ENCODE assay signal across 12 mouse cellular contexts in genomic region chr11:97829913-97830476, GRCm38 (mm10). TPM values are rescaled to one million over a fixed set of nuclear protein-coding genes. Genes with fewer than 3 reads are reported as not detected.
A peak's percentile ranks its signal among the peaks of the same experiment; 100 is the strongest.
DNase-seq lines count a peak whose midpoint lies in the region; ATAC-seq and TF ChIP-seq lines count a peak whose summit lies in the region.
"Had no signal": no experiment of that assay in that cellular context is flagged by ENCODE, and none has a peak within 500 bp of the region (broad histone marks: within the 10 kb centered on the region; RNA-seq: fewer than 3 reads in every experiment).

No protein-coding gene starts in this region.

- H3K4me2 ChIP-seq in kidney, embryonic 15.5 days, result no peak overlapping the region
- no peak overlapping the region for H3K4me2 ChIP-seq in forebrain, embryonic 12.5 days
- H3K4me2 ChIP-seq: hindbrain, embryonic 12.5 days; midbrain, embryonic 15.5 days had no signal

- no peak for TF ChIP-seq POLR2A in kidney, adult 2 months (IDR thresholded peaks at IDR 0.05; ENCODE audit: low read depth, low read length)

- DNase-seq in kidney, adult 2 months, result peak; percentile 40
- DNase-seq in CD4-positive helper T cell, adult 2 months (ENCODE audit: low read depth, low spot score), result peak; percentile 53
- DNase-seq in right cerebral cortex, adult 2 months (ENCODE audit: low spot score in 2 of 2), result no peak
- no peak for DNase-seq in heart, postnatal 14 days
- DNase-seq: cerebellum, adult 8-10 months had no signal

- intact Hi-C loops in heart, postnatal 14 days (cut with DNase I), result no loop called here

- H3K9me3 ChIP-seq in kidney, embryonic 15.5 days (replicated peaks), result no peaks in the 10 kb centered on the region
- no peaks in the 10 kb centered on the region for H3K9me3 ChIP-seq in forebrain, embryonic 12.5 days
- H3K9me3 ChIP-seq: hindbrain, embryonic 12.5 days; midbrain, embryonic 15.5 days had no signal

- peaks cover 12% of the 10 kb centered on the region; the same call in 1 of the 2 replicates for H3K4me1 ChIP-seq in kidney, adult 2 months (ENCODE audit: control insufficient read depth, insufficient read depth, low read length)
- peaks cover 29% of the 10 kb centered on the region for H3K4me1 ChIP-seq in kidney, embryonic 15.5 days
- no peaks in the 10 kb centered on the region; the same call in 1 of the 2 replicates for H3K4me1 ChIP-seq in forebrain, embryonic 12.5 days
- H3K4me1 ChIP-seq: hindbrain, embryonic 12.5 days; midbrain, embryonic 15.5 days had no signal

- no peaks in the 10 kb centered on the region for H3K27me3 ChIP-seq in kidney, adult 2 months (replicated peaks; ENCODE audit: control insufficient read depth, insufficient read depth, low read length)
- no peaks in the 10 kb centered on the region for H3K27me3 ChIP-seq in kidney, embryonic 15.5 days
- no peaks in the 10 kb centered on the region for H3K27me3 ChIP-seq in forebrain, embryonic 12.5 days
- H3K27me3 ChIP-seq: hindbrain, embryonic 12.5 days; midbrain, embryonic 15.5 days had no signal

- ATAC-seq in kidney, embryonic 15.5 days (replicated peaks; ENCODE audit: low FRiP score), result no peak
- ATAC-seq in activated CD4-positive, CD25-positive, alpha-beta regulatory T cell, adult 4 months, result peak; percentile 28
- peak; percentile 84 for ATAC-seq in megakaryocyte, adult 5-6 weeks (ENCODE audit: poor library complexity, severe bottlenecking)
- ATAC-seq in forebrain, embryonic 12.5 days (ENCODE audit: low FRiP score), result no peak
- ATAC-seq: forebrain, embryonic 14.5 days; midbrain, embryonic 15.5 days had no signal

- WGBS in kidney, adult 2 months, result 71% methylated on average over 12 of the region's 12 CpGs
- WGBS in kidney, embryonic 15.5 days, result 83% methylated on average over 12 of the region's 12 CpGs
- WGBS in forebrain, embryonic 12.5 days, result 89% methylated on average over 12 of the region's 12 CpGs

- no peak overlapping the region for H3K9ac ChIP-seq in kidney, embryonic 15.5 days
- no peak overlapping the region for H3K9ac ChIP-seq in forebrain, embryonic 12.5 days
- H3K9ac ChIP-seq: hindbrain, embryonic 12.5 days; midbrain, embryonic 15.5 days had no signal

- H3K27ac ChIP-seq in kidney, adult 2 months (ENCODE audit: insufficient read depth, low read depth, low read length), result 0 out of 2 replicates have a peak overlapping the region, but pooled peaks have one; percentile 27
- H3K27ac ChIP-seq in kidney, embryonic 15.5 days, result no peak overlapping the region
- H3K27ac ChIP-seq in forebrain, embryonic 12.5 days, result no peak overlapping the region
- H3K27ac ChIP-seq: hindbrain, embryonic 12.5 days; midbrain, embryonic 15.5 days had no signal

- H3K4me3 ChIP-seq in kidney, adult 2 months (ENCODE audit: insufficient read depth, low read depth, low read length), result no peak overlapping the region
- no peak overlapping the region for H3K4me3 ChIP-seq in kidney, embryonic 15.5 days (replicated peaks)
- H3K4me3 ChIP-seq in forebrain, embryonic 12.5 days (replicated peaks), result no peak overlapping the region
- H3K4me3 ChIP-seq: hindbrain, embryonic 12.5 days; midbrain, embryonic 15.5 days had no signal

- H3K36me3 ChIP-seq in kidney, adult 2 months (ENCODE audit: control insufficient read depth, insufficient read depth, low read length), result no peaks in the 10 kb centered on the region
- H3K36me3 ChIP-seq in kidney, embryonic 15.5 days, result peaks cover 85% of the 10 kb centered on the region
- H3K36me3 ChIP-seq in forebrain, embryonic 12.5 days (replicated peaks), result peaks cover 58% of the 10 kb centered on the region

- no peak for TF ChIP-seq CTCF in kidney, adult 2 months (conservative IDR thresholded peaks at IDR 0.05; ENCODE audit: insufficient read depth, insufficient read length, low read depth, low read length)

RNA-seq across cellular contexts. Expression of gene B230217C12Rik, which starts 10.6 kb away (rescaled TPM):
- 2.0 TPM in 2 replicates for polyA plus RNA-seq in kidney, adult 2 months (2012; rRNA removed)
- polyA plus RNA-seq in kidney, embryonic 15.5 days (2015; fragmentation: Nextera tagmentation; extraction: Ambion mirVana), result 7.4 and 7.5 TPM in 2 replicates
- polyA plus RNA-seq in activated CD4-positive, CD25-positive, alpha-beta regulatory T cell, adult 4 months (2017; shearing (Covaris generic)), result 1 to 10 TPM; 1.6 to 1.7 TPM
- total RNA-seq in megakaryocyte, adult 5-6 weeks (2015), result 2.3 and 2.5 TPM in 2 replicates
- 0.33 and 0.45 TPM in 2 replicates for total RNA-seq in megakaryocyte, adult 5-6 weeks (2017)
- polyA plus RNA-seq in forebrain, embryonic 12.5 days (2016; fragmentation: Nextera tagmentation; extraction: Ambion mirVana), result 15.1 and 17.0 TPM in 2 replicates
- total RNA-seq in heart, postnatal 14 days (2021), result 1 to 10 TPM in 1 of 2 experiments, under 1 TPM in 1; 0.95 to 1.1 TPM

RNA-seq across cellular contexts. Expression of gene Lasp1, which starts 31.2 kb away (rescaled TPM):
- polyA plus RNA-seq in kidney, adult 2 months (2012; rRNA removed), result 106 and 110 TPM in 2 replicates
- 104 and 108 TPM in 2 replicates for polyA plus RNA-seq in kidney, embryonic 15.5 days (2015; fragmentation: Nextera tagmentation; extraction: Ambion mirVana)
- polyA plus RNA-seq in activated CD4-positive, CD25-positive, alpha-beta regulatory T cell, adult 4 months (2017; shearing (Covaris generic)), result 10 to 100 TPM; 44.4 to 52.4 TPM
- 121 and 128 TPM in 2 replicates for total RNA-seq in megakaryocyte, adult 5-6 weeks (2015)
- total RNA-seq in megakaryocyte, adult 5-6 weeks (2017), result 315 and 351 TPM in 2 replicates
- 103 and 109 TPM in 2 replicates for polyA plus RNA-seq in forebrain, embryonic 12.5 days (2016; fragmentation: Nextera tagmentation; extraction: Ambion mirVana)
- total RNA-seq in heart, postnatal 14 days (2021), result 10 to 100 TPM; 47.8 to 49.6 TPM

RNA-seq across cellular contexts. Expression of gene Rpl23, which starts 47.8 kb away (rescaled TPM):
- polyA plus RNA-seq in kidney, adult 2 months (2012; rRNA removed), result 118 and 181 TPM in 2 replicates
- polyA plus RNA-seq in kidney, embryonic 15.5 days (2015; fragmentation: Nextera tagmentation; extraction: Ambion mirVana), result 565 and 652 TPM in 2 replicates
- 1,000 to 10,000 TPM; 1,077 to 1,095 TPM for polyA plus RNA-seq in activated CD4-positive, CD25-positive, alpha-beta regulatory T cell, adult 4 months (2017; shearing (Covaris generic))
- total RNA-seq in megakaryocyte, adult 5-6 weeks (2015), result 1,123 and 1,179 TPM in 2 replicates
- total RNA-seq in megakaryocyte, adult 5-6 weeks (2017), result 895 and 904 TPM in 2 replicates
- polyA plus RNA-seq in forebrain, embryonic 12.5 days (2016; fragmentation: Nextera tagmentation; extraction: Ambion mirVana), result 392 and 426 TPM in 2 replicates
- 100 to 1,000 TPM; 503 to 533 TPM for total RNA-seq in heart, postnatal 14 days (2021)

RNA-seq across cellular contexts. Expression of gene Fbxo47, which starts 54.0 kb away (rescaled TPM):
- polyA plus RNA-seq in kidney, adult 2 months (2012; rRNA removed), result 0.33 and 0.39 TPM in 2 replicates
- polyA plus RNA-seq in kidney, embryonic 15.5 days (2015; fragmentation: Nextera tagmentation; extraction: Ambion mirVana), result 0.48 and 0.73 TPM in 2 replicates
- under 1 TPM; 0.29 to 0.74 TPM for polyA plus RNA-seq in activated CD4-positive, CD25-positive, alpha-beta regulatory T cell, adult 4 months (2017; shearing (Covaris generic))
- 0.30 and 2.1 TPM in 2 replicates for total RNA-seq in megakaryocyte, adult 5-6 weeks (2015)
- total RNA-seq in megakaryocyte, adult 5-6 weeks (2017), result 0.73 and 1.5 TPM in 2 replicates
- 0.60 and 0.91 TPM in 2 replicates for polyA plus RNA-seq in forebrain, embryonic 12.5 days (2016; fragmentation: Nextera tagmentation; extraction: Ambion mirVana)
- total RNA-seq in heart, postnatal 14 days (2021), result under 1 TPM; 0.17 to 0.37 TPM

RNA-seq across cellular contexts. Expression of gene 1700001P01Rik, which starts 54.3 kb away (rescaled TPM):
- not detected in 2 replicates for polyA plus RNA-seq in kidney, adult 2 months (2012; rRNA removed)
- 0.62 and 0.67 TPM in 2 replicates for polyA plus RNA-seq in kidney, embryonic 15.5 days (2015; fragmentation: Nextera tagmentation; extraction: Ambion mirVana)
- polyA plus RNA-seq in activated CD4-positive, CD25-positive, alpha-beta regulatory T cell, adult 4 months (2017; shearing (Covaris generic)), result under 1 TPM in 1 of 2 experiments, not detected in 1; 0.74 TPM
- not detected in 2 replicates for total RNA-seq in megakaryocyte, adult 5-6 weeks (2015)
- total RNA-seq in megakaryocyte, adult 5-6 weeks (2017), result not detected in 2 replicates
- 0.55 and 1.0 TPM in 2 replicates for polyA plus RNA-seq in forebrain, embryonic 12.5 days (2016; fragmentation: Nextera tagmentation; extraction: Ambion mirVana)
- under 1 TPM in 1 of 2 experiments, not detected in 1; 0.65 TPM for total RNA-seq in heart, postnatal 14 days (2021)

Comparison
In these comparisons a context has a peak if more than half of its experiments do, and no peak if none do; other contexts are left out.
1. DNase-seq: peak in kidney, adult 2 months (single experiment) and CD4-positive helper T cell, adult 2 months (single experiment); none in right cerebral cortex, adult 2 months (0 of 2) and heart, postnatal 14 days (0 of 2).
2. ATAC-seq: peak in activated CD4-positive, CD25-positive, alpha-beta regulatory T cell, adult 4 months (single experiment) and megakaryocyte, adult 5-6 weeks (single experiment); none in kidney, embryonic 15.5 days (single experiment) and forebrain, embryonic 12.5 days (single experiment).